9 mouse cellular contexts compared by ENCODE assay signal in the genomic region with DNA sequence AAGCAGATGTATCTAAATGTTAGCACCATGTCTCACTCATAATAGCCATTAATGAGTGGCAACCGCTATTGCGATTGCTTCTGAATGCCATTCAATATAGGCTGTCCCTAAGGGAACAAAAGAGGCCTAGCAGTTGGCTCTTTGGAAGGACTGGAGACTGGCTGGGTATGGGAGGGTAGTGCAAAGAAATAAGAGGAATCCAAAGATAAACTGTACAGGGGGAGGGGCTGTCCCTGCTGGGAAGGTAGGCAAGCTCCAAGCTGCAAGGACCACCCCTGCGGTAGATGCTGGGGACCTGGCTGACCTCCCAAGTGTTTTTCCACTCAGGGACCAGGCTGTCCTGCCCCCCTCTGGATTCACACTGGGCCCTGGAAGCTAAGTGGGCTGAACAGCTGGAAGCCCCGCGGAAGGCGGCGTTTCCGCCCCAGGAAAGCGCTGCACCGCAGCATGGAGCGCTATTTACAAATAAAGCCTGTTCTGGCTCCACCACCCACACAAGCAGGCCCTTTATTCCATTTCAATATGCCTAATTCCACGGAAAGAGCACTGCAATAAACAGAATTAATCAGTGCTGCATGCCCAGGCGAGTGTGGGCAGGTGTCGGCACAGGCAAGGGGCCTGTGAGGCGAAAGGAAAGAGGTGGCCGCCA. TPM values are rescaled to one million over a fixed set of nuclear protein-coding genes. Genes with fewer than 3 reads are reported as not detected.
DNase-seq lines count a peak whose midpoint lies in the region; ATAC-seq lines count a peak whose summit lies in the region.
"Had no signal": no experiment of that assay in that cellular context is flagged by ENCODE, and none has a peak within 500 bp of the region (broad histone marks: within the 10 kb centered on the region; RNA-seq: fewer than 3 reads in every experiment).

No protein-coding gene starts in this region.

- peak overlapping the region; percentile 43; the same call in 1 of the 2 replicates for H3K9ac ChIP-seq in hindbrain, embryonic 13.5 days
- H3K9ac ChIP-seq in midbrain, embryonic 16.5 days (ENCODE audit: low read depth, low read length), result peak overlapping the region; percentile 33; the same call in 1 of the 2 replicates

- H3K4me2 ChIP-seq in hindbrain, embryonic 13.5 days, result peak overlapping the region; percentile 29
- H3K4me2 ChIP-seq in midbrain, embryonic 16.5 days (ENCODE audit: low read length), result peak overlapping the region; percentile 20

- H3K4me3 ChIP-seq in hindbrain, embryonic 13.5 days, result no peak overlapping the region
- no peak overlapping the region for H3K4me3 ChIP-seq in midbrain, embryonic 16.5 days (ENCODE audit: low read depth, low read length)

- no peaks in the 10 kb centered on the region for H3K36me3 ChIP-seq in hindbrain, embryonic 13.5 days
- no peaks in the 10 kb centered on the region for H3K36me3 ChIP-seq in midbrain, embryonic 16.5 days (ENCODE audit: control insufficient read depth, insufficient read depth, low read length)

- peak; percentile 54 for ATAC-seq in hindbrain, embryonic 13.5 days (ENCODE audit: low FRiP score)
- ATAC-seq in midbrain, embryonic 16.5 days, result peak; percentile 40

- peaks cover 8% of the 10 kb centered on the region; the same call in 1 of the 2 replicates for H3K27me3 ChIP-seq in hindbrain, embryonic 13.5 days
- no peaks in the 10 kb centered on the region for H3K27me3 ChIP-seq in midbrain, embryonic 16.5 days (ENCODE audit: control insufficient read depth, insufficient read depth, low read depth, low read length)

- intact Hi-C loops in heart, postnatal 25 days (cut with DNase I), result no loop called here

- H3K9me3 ChIP-seq in hindbrain, embryonic 13.5 days, result no peaks in the 10 kb centered on the region
- H3K9me3 ChIP-seq in midbrain, embryonic 16.5 days (replicated peaks; ENCODE audit: control insufficient read depth, low read length, poor library complexity, severe bottlenecking), result no peaks in the 10 kb centered on the region

- peaks cover 34% of the 10 kb centered on the region for H3K4me1 ChIP-seq in hindbrain, embryonic 13.5 days (replicated peaks)
- H3K4me1 ChIP-seq in midbrain, embryonic 16.5 days (ENCODE audit: control insufficient read depth, insufficient read depth, low read length), result peaks cover 8% of the 10 kb centered on the region

- 6% methylated on average over 16 of the region's 16 CpGs for WGBS in hindbrain, embryonic 13.5 days
- WGBS in midbrain, embryonic 16.5 days, result 8% methylated on average over 16 of the region's 16 CpGs

- peak; percentile 24 for DNase-seq in kidney, postnatal 10 days
- no peak for DNase-seq in kidney, adult 18-20 months
- peak; percentile 58 for DNase-seq in embryo, embryonic 10.5 days (ENCODE audit: low spot score)
- no peak for DNase-seq in ovary, postnatal 10 days (ENCODE audit: low spot score)
- no peak for DNase-seq in heart, postnatal 25 days (ENCODE audit: low spot score)
- DNase-seq in thymus, adult 18-20 months, result no peak
- DNase-seq: cerebellum, adult 11 months had no signal

- peak overlapping the region; percentile 72 for H3K27ac ChIP-seq in hindbrain, embryonic 13.5 days
- H3K27ac ChIP-seq in midbrain, embryonic 16.5 days (ENCODE audit: low read length), result no peak overlapping the region

RNA-seq across cellular contexts. Expression of a gene that starts 36.5 kb away (rescaled TPM):
- 5.3 and 5.6 TPM in 2 replicates for polyA plus RNA-seq in hindbrain, embryonic 13.5 days (2015; fragmentation: Nextera tagmentation; extraction: Ambion mirVana)
- 4.5 and 4.9 TPM in 2 replicates for polyA plus RNA-seq in midbrain, embryonic 16.5 days (2015; fragmentation: Nextera tagmentation; extraction: Ambion mirVana)
- 10 to 100 TPM; 36.9 to 41.9 TPM for total RNA-seq in heart, postnatal 25 days (2021)

RNA-seq across cellular contexts. Expression of a gene that starts 56.1 kb away (rescaled TPM):
- polyA plus RNA-seq in hindbrain, embryonic 13.5 days (2015; fragmentation: Nextera tagmentation; extraction: Ambion mirVana), result 6.0 and 6.2 TPM in 2 replicates
- polyA plus RNA-seq in midbrain, embryonic 16.5 days (2015; fragmentation: Nextera tagmentation; extraction: Ambion mirVana), result 5.3 and 6.0 TPM in 2 replicates
- total RNA-seq in heart, postnatal 25 days (2021), result 1 to 10 TPM; 3.5 to 3.7 TPM

Comparison
In these comparisons a context has a peak if more than half of its experiments do, and no peak if none do; other contexts are left out.
1. DNase-seq: peak in kidney, postnatal 10 days (single experiment) and embryo, embryonic 10.5 days (single experiment); none in kidney, adult 18-20 months (single experiment), ovary, postnatal 10 days (single experiment), heart, postnatal 25 days (single experiment) and thymus, adult 18-20 months (0 of 2).